Mouse (Mus musculus) ovary, postnatal 14 days (tissue): Measurements from ENCODE around the gene Gm49396.

Experiments used
- DNase-seq: peaks from one replicate; pipeline ENCODE4 v3.0.0; 2022; ENCODE audit warnings: low spot score

The Gm49396 gene

GRCm38 (mm10) chr7:30610043-30610442 is 46.9 kb downstream of the Gm49396 start:
- no peak for DNase-seq

GRCm38 (mm10) chr7:30612654-30613402 is 49.7 kb downstream of the Gm49396 start, which contains the start of gene Upk1a:
Gene Upk1a (minus strand): TSS chr7:30612847.
- DNase-seq = no peak

DNA sequence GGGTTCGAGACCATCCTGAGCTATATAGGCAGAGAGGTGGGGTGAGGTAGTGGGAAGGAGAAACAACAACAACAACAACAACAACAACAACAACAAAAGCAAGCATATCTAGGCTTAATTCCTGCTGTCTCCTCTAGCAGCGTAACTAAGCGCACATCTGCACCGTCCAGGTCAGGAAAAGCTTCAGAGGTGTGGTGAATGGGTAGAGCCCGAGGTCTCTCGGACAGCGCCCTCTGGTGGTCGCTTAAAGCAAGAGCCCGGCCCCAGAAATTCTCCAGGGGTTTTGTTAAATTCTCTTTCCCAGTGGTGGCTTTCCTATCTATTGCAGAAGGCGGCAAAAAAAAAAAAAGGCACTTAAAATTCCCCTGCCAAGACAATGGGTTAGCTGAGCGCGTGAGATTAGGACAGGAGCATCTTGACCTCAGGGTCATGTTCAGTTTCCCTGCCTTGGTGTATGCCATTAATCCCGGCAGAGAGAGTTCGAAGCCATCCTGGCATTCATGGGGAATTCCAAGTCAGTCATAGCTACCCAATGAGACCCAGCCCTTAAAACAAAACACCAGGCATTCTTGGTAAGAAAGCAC is 50.5 kb downstream of the Gm49396 start:
- peak; percentile 60 for DNase-seq

GRCm38 (mm10) chr7:30614454-30614853 is 51.3 kb downstream of the Gm49396 start:
- no peak for DNase-seq

- DNase-seq = no peak
These were observed 52.1 kb downstream of the Gm49396 start for GRCm38 (mm10) chr7:30615049-30615760.
